Mouse (Mus musculus): ENCODE measurements at regions not wholly inside any gene's neighbourhood (a gene's known extent, or its start where the extent isn't known, plus 50 kb on each side); places are given as distances from the start of the nearest gene placed in this dataset.

GRCm38 (mm10) chr2:21046503-21047116 lies 77.9 kb upstream of the Arhgap21 start:
- no peaks in the 10 kb centered on the region for H3K9me3 ChIP-seq (ENCODE audit: control insufficient read depth)
- H3K27me3 ChIP-seq (replicated peaks; ENCODE audit: control insufficient read depth, insufficient read depth, low read length) = no peaks in the 10 kb centered on the region
- H3K27ac ChIP-seq (ENCODE audit: low read depth, low read length) = no peak overlapping the region
- TF ChIP-seq CTCF (IDR thresholded peaks at IDR 0.05; ENCODE audit: low read depth) = no peak
- no peak overlapping the region for H3K9ac ChIP-seq (ENCODE audit: low read depth, low read length)
- no peak for ATAC-seq
- no peaks in the 10 kb centered on the region for H3K4me1 ChIP-seq (replicated peaks; ENCODE audit: control insufficient read depth, insufficient read depth, low read length)
- WGBS = 62% methylated on average over 9 of the region's 9 CpGs
- H3K36me3 ChIP-seq (ENCODE audit: control insufficient read depth, insufficient read depth) = no peaks in the 10 kb centered on the region
- H3K4me2 ChIP-seq (replicated peaks; ENCODE audit: low read depth) = no peak overlapping the region
- H3K4me3 ChIP-seq (ENCODE audit: low read depth, low read length) = no peak overlapping the region

- no peak overlapping the region for H3K4me2 ChIP-seq (replicated peaks; ENCODE audit: low read depth)
- no peaks in the 10 kb centered on the region for H3K27me3 ChIP-seq (replicated peaks; ENCODE audit: control insufficient read depth, insufficient read depth, low read length)
- H3K4me1 ChIP-seq (replicated peaks; ENCODE audit: control insufficient read depth, insufficient read depth, low read length) = no peaks in the 10 kb centered on the region
- no peak overlapping the region for H3K27ac ChIP-seq (ENCODE audit: low read depth, low read length)
- no peak overlapping the region for H3K4me3 ChIP-seq (ENCODE audit: low read depth, low read length)
- 88% methylated on average over 7 of the region's 7 CpGs for WGBS
- ATAC-seq = no peak
- H3K9ac ChIP-seq (ENCODE audit: low read depth, low read length) = no peak overlapping the region
- no peaks in the 10 kb centered on the region for H3K9me3 ChIP-seq (ENCODE audit: control insufficient read depth)
- TF ChIP-seq CTCF (IDR thresholded peaks at IDR 0.05; ENCODE audit: low read depth) = no peak
- no peaks in the 10 kb centered on the region for H3K36me3 ChIP-seq (ENCODE audit: control insufficient read depth, insufficient read depth)
Observed at GRCm38 (mm10) chr2:21044781-21045180, 76.1 kb upstream of the Arhgap21 start.

GRCm38 (mm10) chr2:21044007-21044406 lies 75.3 kb upstream of the Arhgap21 start:
- no peak overlapping the region for H3K9ac ChIP-seq (ENCODE audit: low read depth, low read length)
- 72% methylated on average over 7 of the region's 7 CpGs for WGBS
- H3K4me1 ChIP-seq (replicated peaks; ENCODE audit: control insufficient read depth, insufficient read depth, low read length) = no peaks in the 10 kb centered on the region
- H3K27me3 ChIP-seq (replicated peaks; ENCODE audit: control insufficient read depth, insufficient read depth, low read length) = no peaks in the 10 kb centered on the region
- TF ChIP-seq CTCF (IDR thresholded peaks at IDR 0.05; ENCODE audit: low read depth) = no peak
- no peaks in the 10 kb centered on the region for H3K9me3 ChIP-seq (ENCODE audit: control insufficient read depth)
- H3K27ac ChIP-seq (ENCODE audit: low read depth, low read length) = no peak overlapping the region
- no peak overlapping the region for H3K4me3 ChIP-seq (ENCODE audit: low read depth, low read length)
- H3K36me3 ChIP-seq (ENCODE audit: control insufficient read depth, insufficient read depth) = no peaks in the 10 kb centered on the region
- no peak for ATAC-seq
- no peak overlapping the region for H3K4me2 ChIP-seq (replicated peaks; ENCODE audit: low read depth)

GRCm38 (mm10) chr2:21043302-21043701 lies 74.6 kb upstream of the Arhgap21 start:
- Histone ChIP-seq H3K4me3 (ENCODE audit: low read depth, low read length) (no peak overlapping the region), H3K4me2 (replicated peaks; ENCODE audit: low read depth) (no peak overlapping the region), H3K27me3 (replicated peaks; ENCODE audit: control insufficient read depth, insufficient read depth, low read length) (no peaks in the 10 kb centered on the region), H3K9ac (ENCODE audit: low read depth, low read length) (no peak overlapping the region), H3K27ac (ENCODE audit: low read depth, low read length) (no peak overlapping the region), H3K4me1 (replicated peaks; ENCODE audit: control insufficient read depth, insufficient read depth, low read length) (no peaks in the 10 kb centered on the region), H3K36me3 (ENCODE audit: control insufficient read depth, insufficient read depth) (no peaks in the 10 kb centered on the region), H3K9me3 (ENCODE audit: control insufficient read depth) (no peaks in the 10 kb centered on the region)
- WGBS = 43% methylated on average over 4 of the region's 4 CpGs
- no peak for TF ChIP-seq CTCF (IDR thresholded peaks at IDR 0.05; ENCODE audit: low read depth)
- ATAC-seq = no peak

- Histone ChIP-seq H3K4me2 (replicated peaks; ENCODE audit: low read depth) (no peak overlapping the region), H3K4me3 (ENCODE audit: low read depth, low read length) (no peak overlapping the region), H3K36me3 (ENCODE audit: control insufficient read depth, insufficient read depth) (no peaks in the 10 kb centered on the region), H3K4me1 (replicated peaks; ENCODE audit: control insufficient read depth, insufficient read depth, low read length) (0 out of 2 replicates have a peak, but pooled peaks cover 5% of the 10 kb centered on the region), H3K9ac (ENCODE audit: low read depth, low read length) (no peak overlapping the region), H3K9me3 (ENCODE audit: control insufficient read depth) (no peaks in the 10 kb centered on the region), H3K27me3 (replicated peaks; ENCODE audit: control insufficient read depth, insufficient read depth, low read length) (no peaks in the 10 kb centered on the region), H3K27ac (ENCODE audit: low read depth, low read length) (no peak overlapping the region)
- WGBS = 63% methylated on average over 3 of the region's 3 CpGs
- no peak for TF ChIP-seq CTCF (IDR thresholded peaks at IDR 0.05; ENCODE audit: low read depth)
- no peak for ATAC-seq
Observed at GRCm38 (mm10) chr2:21037607-21038006, 68.9 kb upstream of the Arhgap21 start.

GRCm38 (mm10) chr2:21037181-21037580 lies 68.5 kb upstream of the Arhgap21 start:
- no peak for ATAC-seq
- Histone ChIP-seq H3K4me1 (replicated peaks; ENCODE audit: control insufficient read depth, insufficient read depth, low read length) (0 out of 2 replicates have a peak, but pooled peaks cover 5% of the 10 kb centered on the region), H3K9me3 (ENCODE audit: control insufficient read depth) (no peaks in the 10 kb centered on the region), H3K36me3 (ENCODE audit: control insufficient read depth, insufficient read depth) (no peaks in the 10 kb centered on the region), H3K27me3 (replicated peaks; ENCODE audit: control insufficient read depth, insufficient read depth, low read length) (no peaks in the 10 kb centered on the region), H3K27ac (ENCODE audit: low read depth, low read length) (no peak overlapping the region), H3K4me3 (ENCODE audit: low read depth, low read length) (no peak overlapping the region), H3K4me2 (replicated peaks; ENCODE audit: low read depth) (no peak overlapping the region), H3K9ac (ENCODE audit: low read depth, low read length) (no peak overlapping the region)
- WGBS = 34% methylated on average over 8 of the region's 8 CpGs
- TF ChIP-seq CTCF (IDR thresholded peaks at IDR 0.05; ENCODE audit: low read depth) = no peak

Measured in intestine, postnatal 0 days (tissue).